Mouse (Mus musculus) heart, embryonic 10.5 days (tissue): ENCODE results near the gene Canx. TPM values are rescaled to one million over a fixed set of nuclear protein-coding genes. Genes with fewer than 3 reads are reported as not detected.

Experiments
- DNase-seq: peaks from one replicate; pipeline ENCODE4 v3.0.0-alpha.2; 2017; ENCODE audit warnings: low spot score
- H3K27ac ChIP-seq: fragments of 300-500 bp; sonication (generic); 2 replicates; pipeline ENCODE4 v1.5.1; 2016; ENCODE audit warnings: mild to moderate bottlenecking
- H3K27me3 ChIP-seq: fragments of 300-500 bp; sonication (generic); 2 replicates; pipeline ENCODE4 v1.6.1; 2016; ENCODE audit warnings: mild to moderate bottlenecking; ENCODE audit not compliant: poor library complexity, insufficient read depth, severe bottlenecking
- H3K36me3 ChIP-seq: fragments of 300-500 bp; sonication (generic); 2 replicates; pipeline ENCODE4 v1.6.1; 2016; ENCODE audit warnings: mild to moderate bottlenecking, moderate library complexity
- H3K4me1 ChIP-seq: fragments of 300-500 bp; sonication (generic); 2 replicates; pipeline ENCODE4 v1.6.1; 2016; ENCODE audit warnings: mild to moderate bottlenecking
- H3K4me3 ChIP-seq: fragments of 300-500 bp; sonication (generic); 2 replicates; pipeline ENCODE4 v1.5.1; 2016; ENCODE audit warnings: mild to moderate bottlenecking, moderate library complexity
- H3K9me3 ChIP-seq: fragments of 300-500 bp; sonication (generic); 2 replicates; pipeline ENCODE4 v1.6.1; 2016; ENCODE audit warnings: mild to moderate bottlenecking, moderate library complexity
- WGBS: fragments of 180-500 bp; shearing (Covaris S2); methylation state at CpG from one replicate; pipeline ENCODE4 v1.1.7; 2016; 5-methylcytosine and 5-hydroxymethylcytosine counted together
- polyA plus RNA-seq: library from polyadenylated mRNA; unstranded; fragments of >200 nt; fragmentation: Nextera tagmentation; extraction: Ambion mirVana; gene quantifications from 2 replicates; pipeline ENCODE4 v1.2.1, GENCODE M21; 2016

Canx gene
- polyA plus RNA-seq, 1 experiment from 2014 or later = 354 TPM

GRCm38 (mm10) chr11:50358950-50359861 is 33.7 kb upstream of the Canx start:
- peaks cover 37% of the 10 kb centered on the region for H3K27me3 ChIP-seq
- H3K4me1 ChIP-seq = 0 out of 2 replicates have a peak, but pooled peaks cover 6% of the 10 kb centered on the region
- H3K36me3 ChIP-seq = no peaks in the 10 kb centered on the region
- peak; percentile 78 for DNase-seq
- H3K9me3 ChIP-seq = no peaks in the 10 kb centered on the region
- H3K27ac ChIP-seq = peak overlapping the region; percentile 83
- WGBS = 2% methylated on average over 74 of the region's 74 CpGs
- H3K4me3 ChIP-seq = peak overlapping the region; percentile 73

DNA sequence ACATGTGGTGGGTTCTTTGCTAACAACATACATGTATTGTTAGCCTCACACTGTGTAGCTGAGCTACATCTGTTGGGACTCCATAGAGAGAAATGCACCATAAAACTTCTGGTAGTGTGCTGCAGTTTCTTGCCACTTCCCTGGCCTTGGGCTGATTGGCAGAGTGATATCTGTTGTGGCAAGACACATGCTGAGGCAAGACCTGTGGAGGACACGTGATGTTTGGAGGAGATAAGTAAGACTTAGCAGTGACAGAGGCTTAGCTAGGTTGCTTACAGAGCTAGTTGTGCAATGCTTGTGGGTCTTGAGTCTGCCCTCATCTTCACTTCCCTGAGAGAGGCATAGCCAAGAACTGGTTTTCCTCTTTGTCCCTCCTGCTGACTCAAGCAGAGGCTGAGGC is 29.9 kb upstream of the Canx start:
- Histone ChIP-seq H3K36me3 (no peaks in the 10 kb centered on the region), H3K4me3 (no peak overlapping the region)

DNA sequence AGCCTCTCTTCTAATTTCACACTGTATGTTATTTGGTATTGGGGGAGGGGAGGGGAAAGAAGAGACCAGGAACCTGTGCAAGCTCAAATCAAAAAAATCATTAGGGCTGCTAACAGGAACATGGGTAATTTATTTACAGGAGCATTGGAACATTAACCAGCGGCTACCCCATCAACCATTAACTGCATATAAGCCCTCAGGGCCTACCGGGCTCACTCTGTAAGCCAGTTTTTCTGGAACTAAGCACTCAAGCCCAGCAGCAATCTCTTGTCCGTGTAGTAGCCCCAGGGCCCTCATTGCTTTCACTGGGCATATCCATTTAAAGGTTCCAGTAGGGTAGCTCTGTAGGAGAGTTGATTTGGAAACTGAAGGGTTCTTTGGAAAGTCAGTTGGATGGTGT is 29.4 kb upstream of the Canx start:
- no peaks in the 10 kb centered on the region for H3K36me3 ChIP-seq
- no peaks in the 10 kb centered on the region for H3K9me3 ChIP-seq
- H3K4me1 ChIP-seq = 0 out of 2 replicates have a peak, but pooled peaks cover 6% of the 10 kb centered on the region
- no peak for DNase-seq
- peaks cover 19% of the 10 kb centered on the region; the same call in 1 of the 2 replicates for H3K27me3 ChIP-seq
- no peak overlapping the region for H3K27ac ChIP-seq
- H3K4me3 ChIP-seq = no peak overlapping the region
- 72% methylated on average over 3 of the region's 3 CpGs for WGBS

More for the DNA sequence above, 29.9 kb upstream of the Canx start:
- Histone ChIP-seq H3K27me3 (peaks cover 19% of the 10 kb centered on the region), H3K9me3 (no peaks in the 10 kb centered on the region), H3K4me1 (0 out of 2 replicates have a peak, but pooled peaks cover 6% of the 10 kb centered on the region), H3K27ac (no peak overlapping the region)
- DNase-seq = no peak
- WGBS = 61% methylated on average over 1 of the region's 1 CpGs

DNA sequence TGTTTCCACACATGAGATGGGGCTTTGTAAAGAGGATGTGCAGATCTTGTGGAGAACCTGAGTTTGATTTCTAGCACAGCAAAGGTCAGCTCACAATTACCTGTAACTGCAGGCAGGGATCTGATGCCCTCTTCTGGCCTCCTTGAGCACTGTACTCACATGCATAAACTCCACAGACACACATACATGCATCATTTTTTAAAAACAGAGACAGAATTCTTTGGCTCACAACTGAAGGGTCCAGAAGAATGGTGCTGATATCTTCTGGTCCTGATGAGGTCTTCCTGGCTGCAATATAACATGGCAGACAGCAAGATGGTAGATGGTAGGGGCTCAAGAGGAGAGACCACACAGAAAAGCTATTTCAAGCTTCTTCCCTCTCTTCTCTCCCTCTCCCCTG is 28.7 kb upstream of the Canx start, which contains the start of gene Cby3:
Cby3 (plus strand) TSS at position 301 of the 400 bp plus-strand sequence.
- no peak for DNase-seq
- Histone ChIP-seq H3K4me1 (0 out of 2 replicates have a peak, but pooled peaks cover 4% of the 10 kb centered on the region), H3K9me3 (no peaks in the 10 kb centered on the region), H3K27me3 (peaks cover 19% of the 10 kb centered on the region; the same call in 1 of the 2 replicates), H3K36me3 (no peaks in the 10 kb centered on the region), H3K27ac (no peak within 1 kb of the TSS), H3K4me3 (no peak within 1 kb of the TSS)

DNA sequence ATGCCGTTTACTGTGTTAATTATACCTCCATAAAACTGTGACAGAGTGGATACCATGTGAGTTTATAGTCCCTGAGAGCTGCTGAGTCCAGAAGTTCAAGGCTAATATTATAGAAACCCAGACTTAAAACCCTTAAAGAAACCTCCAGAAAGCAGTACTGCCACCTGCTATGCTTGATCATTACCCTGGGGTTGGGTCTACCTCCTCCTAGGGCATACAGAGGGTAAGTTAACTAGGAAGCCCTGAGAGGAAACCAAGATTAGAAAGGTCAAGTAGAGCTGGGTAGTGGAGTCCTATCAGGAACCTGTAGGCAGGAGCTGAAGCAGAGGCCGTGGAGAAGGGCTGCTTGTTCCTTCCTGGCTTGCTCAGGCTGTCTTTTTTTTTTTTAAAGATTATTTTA is 26.7 kb upstream of the Canx start:
- no peaks in the 10 kb centered on the region for H3K36me3 ChIP-seq
- DNase-seq = no peak
- peaks cover under 1% of the 10 kb centered on the region; the same call in 1 of the 2 replicates for H3K27me3 ChIP-seq
- H3K4me1 ChIP-seq = no peaks in the 10 kb centered on the region
- H3K4me3 ChIP-seq = no peak overlapping the region
- H3K27ac ChIP-seq = no peak overlapping the region
- no peaks in the 10 kb centered on the region for H3K9me3 ChIP-seq
- WGBS = 76% methylated on average over 2 of the region's 2 CpGs

- H3K27ac ChIP-seq = no peak overlapping the region
- no peak for DNase-seq
- no peaks in the 10 kb centered on the region for H3K36me3 ChIP-seq
- no peaks in the 10 kb centered on the region for H3K9me3 ChIP-seq
- no peaks in the 10 kb centered on the region for H3K27me3 ChIP-seq
- no peak overlapping the region for H3K4me3 ChIP-seq
- H3K4me1 ChIP-seq = no peaks in the 10 kb centered on the region
- 83% methylated on average over 9 of the region's 9 CpGs for WGBS
These were observed 21.0 kb upstream of the Canx start for GRCm38 (mm10) chr11:50346256-50347032.

DNA sequence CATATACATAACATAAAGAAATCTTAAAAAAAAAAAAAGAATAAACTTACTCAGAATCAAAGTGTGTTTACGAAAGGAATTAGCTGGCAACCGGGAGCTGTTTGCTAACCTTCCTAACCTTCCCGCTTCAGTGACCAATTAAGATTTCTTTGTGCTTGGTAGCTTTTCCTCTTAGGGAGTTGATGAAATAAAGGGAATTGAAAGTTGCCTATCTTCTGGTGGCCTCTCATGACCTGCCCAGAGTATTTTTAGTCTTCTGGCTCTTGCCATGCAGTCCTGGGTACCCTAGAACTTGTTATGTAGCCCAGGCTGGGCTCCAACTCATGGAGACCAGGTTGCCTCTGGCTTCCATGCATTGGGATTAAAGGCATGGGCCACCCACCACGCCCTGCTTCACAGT is 20.0 kb upstream of the Canx start:
- H3K4me1 ChIP-seq = no peaks in the 10 kb centered on the region
- H3K27me3 ChIP-seq = no peaks in the 10 kb centered on the region
- H3K27ac ChIP-seq = no peak overlapping the region
- H3K4me3 ChIP-seq = no peak overlapping the region
- WGBS = 79% methylated on average over 4 of the region's 4 CpGs
- H3K9me3 ChIP-seq = no peaks in the 10 kb centered on the region
- H3K36me3 ChIP-seq = no peaks in the 10 kb centered on the region
- DNase-seq = no peak

DNA sequence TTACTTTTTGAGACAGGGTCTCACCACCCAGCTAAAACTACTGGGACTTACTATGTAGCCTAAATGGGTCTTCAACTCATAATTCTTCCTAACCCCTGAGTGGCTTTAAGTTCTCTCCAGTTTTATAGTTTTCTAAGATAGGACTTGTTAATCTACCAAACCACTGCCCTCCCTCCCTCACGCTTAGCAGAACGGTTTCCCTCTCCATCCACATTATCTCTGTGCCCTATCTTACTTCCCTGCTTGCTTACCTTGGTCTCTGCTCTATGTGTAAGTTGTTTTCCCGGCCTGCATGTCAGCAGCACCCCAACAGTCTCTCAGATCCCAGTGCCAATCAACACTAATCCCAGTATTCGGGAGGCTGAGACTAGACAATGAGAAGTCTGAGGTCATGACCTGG is 11.4 kb upstream of the Canx start:
- Histone ChIP-seq H3K36me3 (no peaks in the 10 kb centered on the region), H3K27me3 (no peaks in the 10 kb centered on the region), H3K4me3 (no peak overlapping the region), H3K4me1 (no peaks in the 10 kb centered on the region), H3K9me3 (no peaks in the 10 kb centered on the region), H3K27ac (no peak overlapping the region)
- WGBS = 58% methylated on average over 4 of the region's 4 CpGs
- DNase-seq = no peak

DNA sequence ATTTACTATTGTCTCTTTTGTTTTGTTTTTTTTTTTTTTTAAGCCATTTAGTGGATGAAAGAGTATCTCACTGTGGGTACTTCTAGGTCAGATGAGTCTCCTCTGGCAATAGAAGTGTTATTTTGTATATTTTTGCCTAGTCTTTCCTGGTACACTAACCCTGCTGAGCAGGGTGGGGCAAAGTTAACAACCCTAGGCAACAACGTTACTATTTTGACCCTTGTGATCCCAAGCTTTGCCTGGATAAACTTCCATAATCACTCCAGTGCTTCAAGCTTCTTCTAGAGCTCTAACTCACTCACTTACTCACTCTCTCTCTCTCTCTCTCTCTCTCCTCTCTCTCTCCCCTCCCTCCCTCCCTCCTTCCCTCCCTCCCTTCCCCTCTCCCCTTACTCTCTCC is 10.7 kb upstream of the Canx start:
- Histone ChIP-seq H3K9me3 (no peaks in the 10 kb centered on the region), H3K27ac (no peak overlapping the region), H3K4me3 (no peak overlapping the region), H3K4me1 (no peaks in the 10 kb centered on the region), H3K27me3 (no peaks in the 10 kb centered on the region), H3K36me3 (no peaks in the 10 kb centered on the region)
- no peak for DNase-seq
- WGBS = 61% methylated on average over 1 of the region's 1 CpGs

- Histone ChIP-seq H3K27ac (no peak overlapping the region), H3K9me3 (no peaks in the 10 kb centered on the region), H3K27me3 (no peaks in the 10 kb centered on the region), H3K4me3 (no peak overlapping the region), H3K4me1 (no peaks in the 10 kb centered on the region), H3K36me3 (peaks cover 3% of the 10 kb centered on the region; the same call in 1 of the 2 replicates)
- DNase-seq = no peak
- 77% methylated on average over 3 of the region's 3 CpGs for WGBS
These were observed 7.7 kb upstream of the Canx start for GRCm38 (mm10) chr11:50333181-50333580.

DNA sequence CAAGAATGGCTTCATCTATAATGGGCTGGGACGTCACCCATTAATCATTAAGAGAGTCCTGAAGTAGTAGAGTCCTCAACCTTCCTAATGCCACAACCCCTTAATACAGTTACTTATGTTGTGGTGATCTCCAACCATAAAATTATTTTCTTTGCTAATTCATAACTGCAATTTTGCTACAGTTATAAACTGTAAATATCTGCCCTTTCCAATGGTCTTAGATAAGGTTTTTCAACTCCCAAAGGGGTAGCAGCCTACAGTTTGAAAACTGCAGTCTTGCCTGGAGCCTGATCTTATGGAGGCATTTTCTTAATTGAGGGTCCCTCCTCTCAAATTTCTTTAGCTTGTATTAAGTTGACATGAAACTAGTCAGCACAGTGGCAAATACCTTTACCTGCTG is 3.9 kb upstream of the Canx start:
- H3K4me1 ChIP-seq = 0 out of 2 replicates have a peak, but pooled peaks cover 4% of the 10 kb centered on the region
- peaks cover 5% of the 10 kb centered on the region; the same call in 1 of the 2 replicates for H3K36me3 ChIP-seq
- no peaks in the 10 kb centered on the region for H3K9me3 ChIP-seq
- no peak for DNase-seq
- 88% methylated on average over 1 of the region's 1 CpGs for WGBS
- no peak overlapping the region for H3K4me3 ChIP-seq
- H3K27ac ChIP-seq = no peak overlapping the region
- no peaks in the 10 kb centered on the region for H3K27me3 ChIP-seq

- no peak overlapping the region for H3K4me3 ChIP-seq
- H3K27me3 ChIP-seq = no peaks in the 10 kb centered on the region
- peaks cover 14% of the 10 kb centered on the region; the same call in 1 of the 2 replicates for H3K4me1 ChIP-seq
- DNase-seq = no peak
- peaks cover 5% of the 10 kb centered on the region; the same call in 1 of the 2 replicates for H3K36me3 ChIP-seq
- no peak overlapping the region for H3K27ac ChIP-seq
- H3K9me3 ChIP-seq = no peaks in the 10 kb centered on the region
- WGBS = 80% methylated on average over 3 of the region's 3 CpGs
These were observed 2.7 kb upstream of the Canx start for GRCm38 (mm10) chr11:50328075-50328625.
